Mouse (Mus musculus) embryo, embryonic 9.5 days (tissue): ENCODE measurements around the gene 6430548M08Rik.

Source experiments
- DNase-seq: peaks from one replicate; pipeline ENCODE4 v3.0.0-alpha.2; 2017; ENCODE audit errors: extremely low spot score

The 6430548M08Rik gene

DNA sequence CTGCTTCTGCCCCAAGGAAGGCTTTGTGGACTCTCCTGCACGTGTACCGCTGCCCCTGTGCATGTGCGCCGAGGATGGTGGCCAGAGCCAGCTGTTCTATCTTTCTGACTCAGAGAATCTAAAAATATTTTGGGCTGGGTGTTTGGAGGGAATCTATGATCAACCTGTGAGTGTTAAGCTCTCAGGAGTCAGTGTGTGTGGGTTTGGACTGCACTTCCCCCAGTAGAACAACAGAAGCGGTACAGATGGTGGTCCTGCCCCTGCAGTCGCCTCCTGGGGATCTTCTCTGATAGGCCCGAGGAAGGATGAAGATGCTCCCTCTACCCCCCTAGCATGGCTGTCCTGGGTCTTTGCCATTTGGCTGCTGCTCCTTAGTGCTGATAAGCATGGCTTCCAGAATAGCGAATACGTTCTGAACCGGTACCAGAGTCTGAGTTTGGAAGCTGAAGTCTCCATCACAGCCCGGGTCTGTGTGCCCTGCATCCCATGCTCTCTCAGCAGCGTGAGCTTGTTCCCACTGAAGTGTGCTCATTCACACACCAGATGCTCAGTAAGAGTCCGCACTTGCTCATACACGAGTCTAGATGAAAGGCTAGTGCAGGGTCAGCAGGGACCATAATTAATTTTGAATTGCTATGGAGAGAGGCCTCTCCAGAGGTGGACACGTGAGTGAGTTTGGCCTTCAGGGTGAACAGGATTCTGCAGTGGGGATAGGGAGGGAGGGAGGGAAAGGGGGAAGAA lies 30.1 kb downstream of the 6430548M08Rik start:
- DNase-seq: no peak

- DNase-seq: no peak
Observed at GRCm38 (mm10) chr8:120144652-120145301, 30.8 kb downstream of the 6430548M08Rik start.

GRCm38 (mm10) chr8:120146051-120146450 lies 32.1 kb downstream of the 6430548M08Rik start:
- DNase-seq: no peak

- DNase-seq: no peak
Observed at GRCm38 (mm10) chr8:120150028-120150427, 36.1 kb downstream of the 6430548M08Rik start.

DNA sequence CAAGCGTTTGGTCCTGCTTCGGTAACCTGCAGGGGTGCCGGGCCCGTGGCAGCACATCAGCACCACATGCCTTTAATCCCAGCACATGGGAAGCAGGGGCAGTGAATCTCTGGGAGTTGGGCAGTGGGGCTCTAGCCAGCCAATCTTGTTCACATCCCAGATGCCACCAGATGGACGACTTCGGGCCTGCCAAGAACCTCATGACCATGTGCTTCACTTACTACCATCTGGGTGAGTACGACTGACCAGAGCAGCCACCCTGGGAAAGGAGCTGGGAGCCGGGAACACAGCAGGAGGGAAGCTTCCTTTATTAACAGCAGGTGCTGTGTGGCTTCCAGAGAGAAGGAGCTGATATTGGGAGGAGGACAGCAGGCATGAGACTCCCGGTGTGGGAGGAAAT lies 37.2 kb downstream of the 6430548M08Rik start:
- no peak for DNase-seq

DNA sequence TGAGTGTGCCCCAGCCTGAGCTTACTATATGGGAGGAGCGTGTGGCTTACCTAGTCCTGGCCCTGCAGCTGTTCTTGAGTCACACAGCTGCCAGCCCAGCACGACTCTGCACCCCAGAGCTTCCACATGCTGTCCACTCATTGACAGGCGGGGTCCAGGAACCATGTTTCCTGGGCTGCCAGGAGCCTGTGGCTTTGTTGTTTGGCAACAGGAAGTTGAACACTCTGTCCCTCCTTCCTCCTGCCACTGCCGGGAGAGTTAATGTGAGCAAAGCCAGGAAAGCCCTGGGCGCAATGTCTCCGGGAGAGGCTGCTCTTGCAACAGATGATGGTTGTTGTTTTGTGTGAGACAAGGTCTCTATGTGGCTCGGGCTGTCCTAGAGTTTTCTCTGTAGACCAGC lies 38.7 kb downstream of the 6430548M08Rik start:
- DNase-seq: no peak

GRCm38 (mm10) chr8:120160366-120160765 lies 46.4 kb downstream of the 6430548M08Rik start:
- no peak for DNase-seq

DNA sequence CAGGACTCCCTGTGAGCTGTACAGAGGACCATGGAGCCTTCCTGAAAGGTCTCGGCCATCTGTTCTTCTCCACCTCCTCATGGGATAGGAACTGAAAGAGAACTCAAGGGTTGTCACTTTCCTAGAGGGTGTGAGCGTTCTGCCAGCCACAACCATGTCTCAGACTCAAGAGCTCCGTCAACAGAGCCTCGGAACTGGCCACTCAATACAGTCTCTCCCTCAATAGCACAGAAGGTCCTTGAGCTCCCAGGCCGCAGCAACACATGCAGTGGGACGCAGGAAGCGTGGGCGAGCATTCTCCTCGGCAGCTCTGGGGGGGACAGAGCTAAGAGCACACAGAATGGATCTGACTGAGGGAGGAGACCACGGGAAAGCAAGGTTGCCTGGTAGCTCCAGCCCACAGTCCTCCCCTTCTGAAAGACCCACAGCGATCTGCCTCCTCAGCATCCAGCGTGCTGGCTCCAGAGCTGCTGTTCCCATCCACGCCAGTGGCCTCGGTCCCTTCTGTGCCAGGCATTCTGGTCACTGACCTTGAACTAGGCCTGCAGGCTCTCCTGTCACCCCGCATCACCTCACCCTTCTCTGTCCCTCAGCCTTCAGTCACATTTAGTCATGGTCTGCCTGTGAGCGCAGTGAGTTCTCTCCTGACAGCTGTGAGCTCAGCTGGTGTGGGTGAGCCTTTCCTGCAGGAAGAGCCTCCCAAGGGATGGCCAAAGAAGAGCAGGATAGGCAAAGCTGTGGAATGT lies 47.9 kb downstream of the 6430548M08Rik start:
- no peak for DNase-seq

- DNase-seq: no peak
Observed at GRCm38 (mm10) chr8:120162404-120162752, 48.4 kb downstream of the 6430548M08Rik start.

DNA sequence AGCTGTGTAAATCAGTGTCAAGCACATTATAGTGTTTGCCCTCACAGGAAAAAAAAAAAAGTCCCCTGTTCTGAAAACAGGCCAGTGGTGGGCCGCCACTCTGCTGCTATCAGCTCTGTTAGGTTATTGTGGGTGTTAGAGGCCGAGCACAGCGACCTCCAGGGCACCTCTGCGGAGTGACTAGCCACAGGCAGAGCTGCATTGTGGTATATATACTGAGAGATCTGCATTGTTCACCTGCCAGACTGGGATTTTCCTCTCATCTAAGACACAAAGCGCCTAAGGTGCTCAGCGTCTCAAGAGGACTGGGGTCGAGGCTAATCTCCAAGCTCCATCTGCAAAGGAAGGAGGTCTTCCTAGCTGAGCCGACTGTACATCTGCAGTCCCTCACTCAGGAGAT lies 49.4 kb downstream of the 6430548M08Rik start:
- no peak for DNase-seq

DNA sequence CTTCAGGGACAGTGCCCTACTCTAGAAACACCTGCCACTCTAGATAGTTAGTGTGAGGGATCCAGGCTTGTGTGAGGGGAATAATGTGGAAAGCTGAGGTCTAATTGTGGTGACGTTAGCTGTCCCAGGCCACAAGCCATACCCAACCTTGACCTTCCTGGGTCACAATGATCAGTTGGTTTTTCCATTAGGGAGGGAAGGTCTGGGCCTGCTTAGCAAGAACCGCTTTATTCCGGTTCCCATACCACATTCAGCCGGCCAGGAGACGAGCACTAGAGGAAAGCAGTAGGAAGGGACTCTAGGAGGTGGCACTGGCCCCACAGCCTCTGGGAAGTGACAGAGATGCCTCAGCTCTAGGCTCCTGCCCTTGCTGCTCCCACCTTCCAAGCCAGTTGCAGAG lies 50.1 kb downstream of the 6430548M08Rik start:
- no peak for DNase-seq

DNA sequence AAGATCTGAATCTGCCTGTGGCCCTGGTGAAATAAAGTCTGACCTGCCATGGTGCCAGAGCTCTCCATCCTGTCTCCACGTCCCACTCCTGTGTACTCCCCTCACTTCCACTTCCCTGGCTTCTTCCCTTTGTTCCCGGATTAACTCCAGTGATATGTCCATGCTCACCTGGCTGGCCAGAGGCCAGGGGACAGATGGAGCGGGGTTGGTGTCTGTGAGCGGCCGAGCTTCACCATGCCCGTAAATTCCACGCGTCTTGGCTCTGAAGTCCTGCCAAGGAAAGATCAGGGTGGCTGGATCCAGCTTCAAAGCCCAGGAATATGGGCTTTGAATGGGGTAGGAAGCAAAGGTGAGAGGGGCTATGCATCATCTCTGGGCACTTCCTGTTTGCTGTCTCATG lies 53.2 kb downstream of the 6430548M08Rik start:
- DNase-seq: no peak

GRCm38 (mm10) chr8:120167821-120168220 lies 53.9 kb downstream of the 6430548M08Rik start:
- DNase-seq: no peak

GRCm38 (mm10) chr8:120169119-120169518 lies 55.2 kb downstream of the 6430548M08Rik start:
- DNase-seq: peak; percentile 31

DNA sequence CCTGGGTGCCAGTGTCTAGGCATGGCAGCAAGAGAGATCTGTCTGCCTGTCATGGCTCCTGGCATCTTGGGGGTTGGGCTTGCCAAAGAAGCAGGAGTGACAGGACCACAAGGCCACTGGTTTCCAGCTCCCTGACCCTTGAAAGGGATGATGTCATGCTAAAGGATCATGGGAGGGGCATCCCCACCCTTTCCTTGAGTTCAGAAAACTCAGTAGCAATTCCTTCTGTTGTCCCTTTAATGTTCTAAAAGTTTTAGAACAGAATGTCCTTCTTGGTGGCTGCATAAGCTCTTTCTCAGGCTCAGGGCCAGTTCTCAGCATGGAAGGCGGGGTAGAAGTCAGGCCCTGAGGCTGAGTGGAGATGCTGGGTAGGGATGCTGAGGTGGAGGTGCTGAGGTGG lies 59.2 kb downstream of the 6430548M08Rik start:
- DNase-seq: no peak

GRCm38 (mm10) chr8:120174606-120175005 lies 60.7 kb downstream of the 6430548M08Rik start:
- no peak for DNase-seq

- peak; percentile 19 for DNase-seq
Observed at GRCm38 (mm10) chr8:120176605-120177004, 62.7 kb downstream of the 6430548M08Rik start.

DNA sequence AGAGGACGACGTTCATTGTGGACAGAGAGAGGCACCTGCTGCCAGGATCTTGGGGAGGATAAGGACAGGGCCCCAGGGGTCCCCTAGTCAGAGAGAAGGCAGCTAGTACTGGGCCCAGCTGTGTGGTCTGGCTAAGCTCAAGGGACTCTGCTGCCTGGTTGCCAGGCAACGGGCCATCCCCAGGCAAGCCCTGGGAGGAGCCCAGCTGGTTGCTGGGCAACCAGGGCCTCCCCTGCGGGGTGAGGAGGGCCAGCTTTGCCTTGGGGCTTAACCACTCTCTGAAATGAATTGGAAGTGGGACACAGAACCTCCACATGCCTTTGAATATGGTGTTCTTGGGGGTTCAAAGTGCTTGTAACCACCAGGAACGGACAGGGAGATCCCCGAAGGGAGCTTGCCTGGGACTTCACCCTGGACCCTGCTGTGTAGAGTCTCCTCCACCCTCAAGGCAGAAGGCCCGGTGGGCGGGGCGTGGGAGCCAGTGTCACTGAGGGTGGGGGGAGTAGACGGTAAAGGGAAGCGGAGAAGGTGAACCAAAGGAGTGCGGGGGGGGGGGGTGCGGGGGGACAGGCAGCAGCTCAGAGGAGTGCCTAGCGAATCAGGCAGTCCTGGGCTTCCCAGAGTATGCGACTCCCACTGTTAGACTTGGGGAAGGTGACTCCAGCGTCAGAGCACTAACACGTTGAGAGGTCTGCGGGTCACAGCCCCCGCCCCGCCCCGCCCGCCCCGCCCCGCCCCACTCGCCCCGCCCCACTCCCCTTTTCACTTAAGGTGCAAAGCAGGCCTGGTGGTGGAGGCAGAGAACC lies 63.6 kb downstream of the 6430548M08Rik start, which contains the start of gene Fam92b:
Gene Fam92b, minus strand, starts transcription at position 149 of the 806 bp plus-strand sequence.
- DNase-seq: peak; percentile 89

GRCm38 (mm10) chr8:120178124-120178514 lies 64.2 kb downstream of the 6430548M08Rik start:
- DNase-seq: no peak

DNA sequence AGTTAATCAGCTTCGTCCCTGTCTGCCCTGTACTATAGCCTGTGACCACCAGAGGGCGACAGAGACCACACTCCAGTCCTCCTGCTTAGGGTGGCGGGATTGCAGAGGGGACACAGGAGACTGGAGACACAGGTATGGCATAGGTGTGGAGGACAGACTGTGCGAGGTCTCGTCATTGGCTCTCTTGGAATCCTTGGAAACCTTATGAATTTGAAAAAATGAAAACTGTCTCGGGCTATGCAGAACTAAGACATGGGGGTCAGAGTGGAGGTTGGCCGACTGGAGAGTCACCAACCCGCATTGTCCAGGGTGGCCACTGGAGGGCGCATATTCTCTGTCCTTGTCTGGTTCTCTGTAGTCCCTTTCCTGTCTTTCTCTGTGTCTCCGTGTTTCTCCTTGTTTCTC lies 65.1 kb downstream of the 6430548M08Rik start:
- DNase-seq: peak; percentile 96

- DNase-seq: no peak
Observed at GRCm38 (mm10) chr8:120180445-120180970, 66.6 kb downstream of the 6430548M08Rik start.

- no peak for DNase-seq
Observed at GRCm38 (mm10) chr8:120181274-120181673, 67.3 kb downstream of the 6430548M08Rik start.
